In the genomic region with DNA sequence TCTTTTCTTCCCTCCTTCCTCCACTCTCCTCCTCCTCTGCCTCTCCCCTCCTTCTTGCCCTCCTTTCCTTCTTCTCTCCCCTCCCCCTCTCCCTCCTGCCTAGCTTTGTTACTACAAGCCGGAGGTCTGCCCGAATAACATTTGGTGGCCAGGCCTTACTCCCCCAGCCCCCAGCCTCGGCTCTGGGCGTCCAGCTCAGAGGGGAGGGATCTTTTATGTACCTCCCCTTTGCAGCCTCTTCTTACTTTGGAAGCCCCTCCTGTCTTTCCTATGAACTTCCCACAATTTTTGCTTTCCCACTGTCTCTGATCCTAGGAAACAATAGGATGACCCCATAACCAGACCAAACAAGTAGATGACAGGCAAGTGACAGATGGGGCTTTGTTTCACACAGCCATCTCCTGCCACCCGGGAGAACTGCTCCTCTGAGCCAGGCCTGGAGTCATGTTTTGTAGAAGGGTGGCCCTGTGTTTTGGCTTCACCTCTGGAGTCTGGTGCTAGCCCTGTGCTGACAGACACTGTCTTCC, we compare ENCODE assay signal across 7 mouse cellular contexts. TPM values are rescaled to one million over a fixed set of nuclear protein-coding genes. Genes with fewer than 3 reads are reported as not detected.
DNase-seq lines count a peak whose midpoint lies in the region; ATAC-seq and TF ChIP-seq lines count a peak whose summit lies in the region.

No protein-coding gene starts in this region.

- H3K9ac ChIP-seq in forebrain, embryonic 12.5 days = peak overlapping the region; percentile 18; the same call in 1 of the 2 replicates
- no peak overlapping the region for H3K9ac ChIP-seq in liver, embryonic 13.5 days

- no peak for TF ChIP-seq CTCF in spleen, adult 2 months (IDR thresholded peaks at IDR 0.05; ENCODE audit: extremely low read depth, insufficient read depth, insufficient read length, insufficient replicate concordance)

- 59% methylated on average over 5 of the region's 5 CpGs for whole genome bisulfite sequencing in spleen, adult 2 months
- 4% methylated on average over 5 of the region's 5 CpGs for WGBS in forebrain, embryonic 12.5 days
- WGBS in liver, embryonic 13.5 days (ENCODE audit: insufficient replicate concordance) = 15% methylated on average over 5 of the region's 5 CpGs

- no peak overlapping the region; the same call in 1 of the 2 replicates for H3K4me2 ChIP-seq in forebrain, embryonic 12.5 days
- H3K4me2 ChIP-seq in liver, embryonic 13.5 days = no peak overlapping the region

- no peaks in the 10 kb centered on the region for H3K9me3 ChIP-seq in forebrain, embryonic 12.5 days
- H3K9me3 ChIP-seq in liver, embryonic 13.5 days (replicated peaks) = no peaks in the 10 kb centered on the region

- no peaks in the 10 kb centered on the region for H3K27me3 ChIP-seq in spleen, adult 2 months (ENCODE audit: control insufficient read depth, insufficient read depth, low read length)
- H3K27me3 ChIP-seq in forebrain, embryonic 12.5 days = no peaks in the 10 kb centered on the region
- H3K27me3 ChIP-seq in liver, embryonic 13.5 days = no peaks in the 10 kb centered on the region

- peaks cover 15% of the 10 kb centered on the region; the same call in 1 of the 2 replicates for H3K4me1 ChIP-seq in spleen, adult 2 months (ENCODE audit: control insufficient read depth, insufficient read depth, insufficient read length)
- H3K4me1 ChIP-seq in forebrain, embryonic 12.5 days = peaks cover 59% of the 10 kb centered on the region
- peaks cover 48% of the 10 kb centered on the region for H3K4me1 ChIP-seq in liver, embryonic 13.5 days (replicated peaks)

- no peak for TF ChIP-seq POLR2A in spleen, adult 2 months (IDR thresholded peaks at IDR 0.05; ENCODE audit: low read depth, low read length)

- peak; percentile 43 for ATAC-seq in forebrain, embryonic 12.5 days (ENCODE audit: low FRiP score)
- peak; percentile 9; the same call in 1 of the 2 replicates for ATAC-seq in liver, embryonic 13.5 days (ENCODE audit: low read depth)
- no peak for ATAC-seq in inflammation-experienced regulatory T-cells, adult 6 months
- no peak for ATAC-seq in megakaryocyte progenitor cell, adult 5-6 weeks (replicated peaks; ENCODE audit: poor library complexity)

- peak overlapping the region; percentile 66 for H3K27ac ChIP-seq in spleen, adult 2 months (ENCODE audit: insufficient read depth, low read length)
- H3K27ac ChIP-seq in forebrain, embryonic 12.5 days = peak overlapping the region; percentile 77
- peak overlapping the region; percentile 73; the same call in 1 of the 2 replicates for H3K27ac ChIP-seq in liver, embryonic 13.5 days

- H3K36me3 ChIP-seq in spleen, adult 2 months (ENCODE audit: control insufficient read depth, insufficient read depth, low read length) = peaks cover 5% of the 10 kb centered on the region
- peaks cover 12% of the 10 kb centered on the region for H3K36me3 ChIP-seq in forebrain, embryonic 12.5 days (replicated peaks)
- peaks cover 21% of the 10 kb centered on the region for H3K36me3 ChIP-seq in liver, embryonic 13.5 days

- no peak overlapping the region for H3K4me3 ChIP-seq in spleen, adult 2 months (ENCODE audit: extremely low read depth, insufficient read depth, insufficient read length)
- H3K4me3 ChIP-seq in forebrain, embryonic 12.5 days (replicated peaks) = no peak overlapping the region
- H3K4me3 ChIP-seq in liver, embryonic 13.5 days (replicated peaks) = no peak overlapping the region

- no peak for DNase-seq in spleen, adult 2 months (ENCODE audit: low read depth in 1 of 2, low spot score in 2 of 2)
- DNase-seq in spleen, postnatal 14 days (ENCODE audit: low spot score in 2 of 2) = no peak
- DNase-seq in liver, embryonic 13.5 days = no peak
- DNase-seq in layer of hippocampus, postnatal 36 days = no peak

RNA-seq across cellular contexts. Expression of gene Slc6a6, which starts 29.6 kb away (rescaled TPM):
- 76.1 and 93.6 TPM in 2 replicates for polyA plus RNA-seq in spleen, adult 2 months (2012; rRNA removed)
- polyA plus RNA-seq in forebrain, embryonic 12.5 days (2016; fragmentation: Nextera tagmentation; extraction: Ambion mirVana) = 67.6 and 79.0 TPM in 2 replicates
- 21.7 and 23.3 TPM in 2 replicates for polyA plus RNA-seq in liver, embryonic 13.5 days (2015; fragmentation: Nextera tagmentation; extraction: Ambion mirVana)
- 10 to 100 TPM; 33.6 to 47.0 (median 35.3) TPM for polyA plus RNA-seq in inflammation-experienced regulatory T-cells, adult 6 months (2017; shearing (Covaris generic))
- 100 to 1,000 TPM; 116 to 118 TPM for total RNA-seq in layer of hippocampus, postnatal 36 days (2021)
- 30.6 and 34.6 TPM in 2 replicates for total RNA-seq in megakaryocyte progenitor cell, adult 5-6 weeks (2015)
- 20.7 and 26.7 TPM in 2 replicates for total RNA-seq in megakaryocyte progenitor cell, adult 5-6 weeks (2017)

Comparison
In these comparisons a context has a peak if more than half of its experiments do, and no peak if none do; other contexts are left out.
1. ATAC-seq: peak in forebrain, embryonic 12.5 days (single experiment) and liver, embryonic 13.5 days (single experiment); none in inflammation-experienced regulatory T-cells, adult 6 months (single experiment) and megakaryocyte progenitor cell, adult 5-6 weeks (single experiment).
2. Peak in every context shown above with its lines, with median percentiles within 50 percentile points of each other: H3K27ac ChIP-seq.